Mouse (Mus musculus) lung, adult 2 months (tissue): Measurements from ENCODE around the gene Ralgapa1.

Experiments used
- CTCF ChIP-seq: fragments of 200-500 bp; IDR thresholded peaks from 2 replicates; pipeline ENCODE4 v1.5.1; 2011; ENCODE audit warnings: mild to moderate bottlenecking, low read length, control low read depth; ENCODE audit not compliant: insufficient read depth
- POLR2A ChIP-seq: fragments of 200-500 bp; IDR thresholded peaks from 2 replicates; pipeline ENCODE4 v1.6.1; 2011; ENCODE audit warnings: low read depth, mild to moderate bottlenecking, control low read depth, low read length, borderline replicate concordance; ENCODE audit errors: extremely low read depth

- no peak for TF ChIP-seq CTCF
- TF ChIP-seq POLR2A, result no peak
These were observed 3.1 kb upstream of the Ralgapa1 start for GRCm38 (mm10) chr12:55824027-55824426.
